Mouse (Mus musculus): ENCODE measurements around the gene Brd1. TPM values are rescaled to one million over a fixed set of nuclear protein-coding genes. Genes with fewer than 3 reads are reported as not detected.
A peak's percentile ranks its signal among the peaks of the same experiment; 100 is the strongest.

The Brd1 gene
- polyA plus RNA-seq, 1 experiment = 26.4 TPM

- Histone ChIP-seq H3ac (ENCODE audit: control insufficient read depth, insufficient read length) (no peak overlapping the region), H3K36me3 (ENCODE audit: control insufficient read depth, insufficient read depth) (peaks cover 20% of the 10 kb centered on the region), H3K4me3 (no peak overlapping the region), H3K27me3 (ENCODE audit: control insufficient read depth, insufficient read depth, insufficient read length) (no peaks in the 10 kb centered on the region), H3K79me2 (ENCODE audit: control insufficient read depth, insufficient read depth) (peaks cover 78% of the 10 kb centered on the region), H3K4me2 (ENCODE audit: low read depth) (peak overlapping the region; percentile 20)
- TF ChIP-seq MYOD1 (IDR thresholded peaks at IDR 0.05; ENCODE audit: control insufficient read depth in 1 of 3, insufficient read length in 2 of 3, low read depth in 2 of 3) (no peak), USF1 (IDR thresholded peaks at IDR 0.05; ENCODE audit: low read depth) (no peak), POLR2A (IDR thresholded peaks at IDR 0.05; ENCODE audit: insufficient read length, low read depth) (no peak), MAX (IDR thresholded peaks at IDR 0.05; ENCODE audit: low read depth) (no peak), TCF3 (IDR thresholded peaks at IDR 0.05; ENCODE audit: insufficient read length, low read depth) (no peak), E2F4 (IDR thresholded peaks at IDR 0.05; ENCODE audit: insufficient read depth) (no peak), SRF (IDR thresholded peaks at IDR 0.05; ENCODE audit: control insufficient read depth, insufficient read length, low read depth) (no peak), REST (IDR thresholded peaks at IDR 0.05; ENCODE audit: insufficient read depth, insufficient read length) (no peak), CEBPB (IDR thresholded peaks at IDR 0.05; ENCODE audit: insufficient read depth, poor library complexity, severe bottlenecking) (no peak), POLR2AphosphoS2 (IDR thresholded peaks at IDR 0.05; ENCODE audit: insufficient read length, low read depth) (no peak), MYOG (IDR thresholded peaks at IDR 0.05; ENCODE audit: control insufficient read depth in 1 of 3, insufficient read depth in 1 of 3, insufficient read length in 2 of 3, low read depth in 2 of 3) (no peak)
Measured at GRCm38 (mm10) chr15:88758061-88758460, 24.0 kb upstream of the Brd1 start.

- peaks cover 11% of the 10 kb centered on the region for H3K36me3 ChIP-seq (ENCODE audit: control insufficient read depth, insufficient read depth)
- TF ChIP-seq MYOG (IDR thresholded peaks at IDR 0.05; ENCODE audit: control insufficient read depth in 1 of 3, insufficient read depth in 1 of 3, insufficient read length in 2 of 3, low read depth in 2 of 3) = peak in 1 of 3 experiments; percentile 22
- no peak for TF ChIP-seq E2F4 (IDR thresholded peaks at IDR 0.05; ENCODE audit: insufficient read depth)
- TF ChIP-seq TCF12 (IDR thresholded peaks at IDR 0.05; ENCODE audit: insufficient read depth, poor library complexity, severe bottlenecking) = no peak
- no peak for TF ChIP-seq TCF3 (IDR thresholded peaks at IDR 0.05; ENCODE audit: insufficient read length, low read depth)
- TF ChIP-seq POLR2A (IDR thresholded peaks at IDR 0.05; ENCODE audit: insufficient read length, low read depth) = no peak
- peak; percentile 15 for TF ChIP-seq REST (IDR thresholded peaks at IDR 0.05; ENCODE audit: insufficient read depth, insufficient read length)
- TF ChIP-seq POLR2AphosphoS2 (IDR thresholded peaks at IDR 0.05; ENCODE audit: insufficient read length, low read depth) = peak; percentile 57
- no peak for TF ChIP-seq SRF (IDR thresholded peaks at IDR 0.05; ENCODE audit: control insufficient read depth, insufficient read length, low read depth)
- TF ChIP-seq MAX (IDR thresholded peaks at IDR 0.05; ENCODE audit: low read depth) = no peak
- no peak for TF ChIP-seq MYOD1 (IDR thresholded peaks at IDR 0.05; ENCODE audit: control insufficient read depth in 1 of 3, insufficient read length in 2 of 3, low read depth in 2 of 3)
- TF ChIP-seq CEBPB (IDR thresholded peaks at IDR 0.05; ENCODE audit: insufficient read depth, poor library complexity, severe bottlenecking) = no peak
- TF ChIP-seq USF1 (IDR thresholded peaks at IDR 0.05; ENCODE audit: low read depth) = no peak
- no peak overlapping the region for H3K4me3 ChIP-seq
- no peak overlapping the region for H3K4me2 ChIP-seq (ENCODE audit: low read depth)
- peaks cover 80% of the 10 kb centered on the region for H3K79me2 ChIP-seq (ENCODE audit: control insufficient read depth, insufficient read depth)
- H3ac ChIP-seq (ENCODE audit: control insufficient read depth, insufficient read length) = no peak overlapping the region
- no peaks in the 10 kb centered on the region for H3K27me3 ChIP-seq (ENCODE audit: control insufficient read depth, insufficient read depth, insufficient read length)
Measured at GRCm38 (mm10) chr15:88755761-88756160, 21.7 kb upstream of the Brd1 start.

GRCm38 (mm10) chr15:88754896-88755295 lies 20.9 kb upstream of the Brd1 start:
- no peaks in the 10 kb centered on the region for H3K27me3 ChIP-seq (ENCODE audit: control insufficient read depth, insufficient read depth, insufficient read length)
- no peak overlapping the region for H3K4me2 ChIP-seq (ENCODE audit: low read depth)
- H3K79me2 ChIP-seq (ENCODE audit: control insufficient read depth, insufficient read depth) = peaks cover 75% of the 10 kb centered on the region
- TF ChIP-seq SRF (IDR thresholded peaks at IDR 0.05; ENCODE audit: control insufficient read depth, insufficient read length, low read depth) = no peak
- no peak for TF ChIP-seq MAX (IDR thresholded peaks at IDR 0.05; ENCODE audit: low read depth)
- no peak for TF ChIP-seq MYOG (IDR thresholded peaks at IDR 0.05; ENCODE audit: control insufficient read depth in 1 of 3, insufficient read depth in 1 of 3, insufficient read length in 2 of 3, low read depth in 2 of 3)
- no peak for TF ChIP-seq TCF12 (IDR thresholded peaks at IDR 0.05; ENCODE audit: insufficient read depth, poor library complexity, severe bottlenecking)
- TF ChIP-seq E2F4 (IDR thresholded peaks at IDR 0.05; ENCODE audit: insufficient read depth) = no peak
- no peak for TF ChIP-seq USF1 (IDR thresholded peaks at IDR 0.05; ENCODE audit: low read depth)
- no peak for TF ChIP-seq MYOD1 (IDR thresholded peaks at IDR 0.05; ENCODE audit: control insufficient read depth in 1 of 3, insufficient read length in 2 of 3, low read depth in 2 of 3)
- no peak for TF ChIP-seq POLR2A (IDR thresholded peaks at IDR 0.05; ENCODE audit: insufficient read length, low read depth)
- no peak for TF ChIP-seq TCF3 (IDR thresholded peaks at IDR 0.05; ENCODE audit: insufficient read length, low read depth)
- no peak for TF ChIP-seq POLR2AphosphoS2 (IDR thresholded peaks at IDR 0.05; ENCODE audit: insufficient read length, low read depth)
- TF ChIP-seq REST (IDR thresholded peaks at IDR 0.05; ENCODE audit: insufficient read depth, insufficient read length) = no peak
- TF ChIP-seq CEBPB (IDR thresholded peaks at IDR 0.05; ENCODE audit: insufficient read depth, poor library complexity, severe bottlenecking) = no peak
- peaks cover 7% of the 10 kb centered on the region for H3K36me3 ChIP-seq (ENCODE audit: control insufficient read depth, insufficient read depth)
- H3K4me3 ChIP-seq = no peak overlapping the region
- H3ac ChIP-seq (ENCODE audit: control insufficient read depth, insufficient read length) = no peak overlapping the region

GRCm38 (mm10) chr15:88752403-88752733 lies 18.3 kb upstream of the Brd1 start:
- Histone ChIP-seq H3K36me3 (ENCODE audit: control insufficient read depth, insufficient read depth) (no peaks in the 10 kb centered on the region), H3K4me3 (peak overlapping the region; percentile 55), H3K27me3 (ENCODE audit: control insufficient read depth, insufficient read depth, insufficient read length) (peaks cover 7% of the 10 kb centered on the region), H3K4me2 (ENCODE audit: low read depth) (peak overlapping the region; percentile 71), H3ac (ENCODE audit: control insufficient read depth, insufficient read length) (peak overlapping the region; percentile 80), H3K79me2 (ENCODE audit: control insufficient read depth, insufficient read depth) (peaks cover 54% of the 10 kb centered on the region)
- no peak for TF ChIP-seq REST (IDR thresholded peaks at IDR 0.05; ENCODE audit: insufficient read depth, insufficient read length)
- TF ChIP-seq POLR2A (IDR thresholded peaks at IDR 0.05; ENCODE audit: insufficient read length, low read depth) = no peak
- no peak for TF ChIP-seq MYOG (IDR thresholded peaks at IDR 0.05; ENCODE audit: control insufficient read depth in 1 of 3, insufficient read depth in 1 of 3, insufficient read length in 2 of 3, low read depth in 2 of 3)
- no peak for TF ChIP-seq POLR2AphosphoS2 (IDR thresholded peaks at IDR 0.05; ENCODE audit: insufficient read length, low read depth)
- no peak for TF ChIP-seq TCF3 (IDR thresholded peaks at IDR 0.05; ENCODE audit: insufficient read length, low read depth)
- no peak for TF ChIP-seq USF1 (IDR thresholded peaks at IDR 0.05; ENCODE audit: low read depth)
- TF ChIP-seq MAX (IDR thresholded peaks at IDR 0.05; ENCODE audit: low read depth) = no peak
- no peak for TF ChIP-seq TCF12 (IDR thresholded peaks at IDR 0.05; ENCODE audit: insufficient read depth, poor library complexity, severe bottlenecking)
- no peak for TF ChIP-seq SRF (IDR thresholded peaks at IDR 0.05; ENCODE audit: control insufficient read depth, insufficient read length, low read depth)
- TF ChIP-seq E2F4 (IDR thresholded peaks at IDR 0.05; ENCODE audit: insufficient read depth) = no peak
- TF ChIP-seq CEBPB (IDR thresholded peaks at IDR 0.05; ENCODE audit: insufficient read depth, poor library complexity, severe bottlenecking) = no peak
- TF ChIP-seq MYOD1 (IDR thresholded peaks at IDR 0.05; ENCODE audit: control insufficient read depth in 1 of 3, insufficient read length in 2 of 3, low read depth in 2 of 3) = no peak

Data from myocyte (in vitro differentiated cells).